Mouse (Mus musculus): ENCODE results near the gene Tmod1. TPM values are rescaled to one million over a fixed set of nuclear protein-coding genes. Genes with fewer than 3 reads are reported as not detected.

Tmod1 gene
- polyA plus RNA-seq, 1 experiment, result 1.2 TPM

DNA sequence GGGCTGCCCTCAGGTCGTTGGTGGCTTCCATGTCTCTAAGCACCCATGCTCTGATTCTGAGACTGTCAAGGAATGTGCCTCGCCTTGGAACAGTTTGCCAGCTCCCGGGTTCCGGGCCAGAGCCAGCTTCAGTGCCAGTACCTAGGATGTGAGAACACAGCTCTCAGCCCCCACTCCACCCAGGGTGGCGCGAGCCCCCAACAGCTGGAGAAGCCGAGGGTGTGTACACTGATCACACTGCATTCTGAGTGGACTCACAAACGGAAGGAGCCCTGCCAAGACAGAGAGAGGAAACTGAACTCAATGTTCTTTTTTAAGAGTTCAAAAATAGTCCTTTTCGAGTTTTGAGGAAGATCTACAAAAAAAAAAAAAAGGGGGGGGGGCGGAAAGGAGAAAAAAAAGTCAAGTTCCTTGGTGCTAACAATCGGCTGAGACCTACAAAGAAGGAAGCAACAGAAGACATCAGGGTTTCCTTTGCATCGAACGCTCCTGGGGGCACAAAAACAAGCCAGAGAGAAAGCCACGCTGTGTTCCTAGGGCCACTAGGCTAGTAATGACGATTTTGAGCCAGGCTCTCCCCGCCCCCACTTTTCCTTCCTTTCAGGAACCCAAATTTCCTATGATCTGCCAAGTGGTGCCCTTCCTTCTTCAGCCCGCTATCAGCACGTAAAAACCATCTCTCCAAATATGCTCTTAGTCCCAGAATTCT, 48.1 kb downstream of the Tmod1 start:
- TF ChIP-seq POLR2A (IDR thresholded peaks at IDR 0.05; ENCODE audit: borderline replicate concordance, low read depth, low read length) (no peak), CTCF (IDR thresholded peaks at IDR 0.05; ENCODE audit: low read depth, low read length) (no peak)
- Histone ChIP-seq H3K4me3 (ENCODE audit: insufficient read depth, low read length) (peak overlapping the region; percentile 38), H3K4me1 (ENCODE audit: control insufficient read depth, insufficient read depth, low read length) (peaks cover 32% of the 10 kb centered on the region), H3K27ac (ENCODE audit: insufficient read depth, low read depth, low read length) (peak overlapping the region; percentile 90)

DNA sequence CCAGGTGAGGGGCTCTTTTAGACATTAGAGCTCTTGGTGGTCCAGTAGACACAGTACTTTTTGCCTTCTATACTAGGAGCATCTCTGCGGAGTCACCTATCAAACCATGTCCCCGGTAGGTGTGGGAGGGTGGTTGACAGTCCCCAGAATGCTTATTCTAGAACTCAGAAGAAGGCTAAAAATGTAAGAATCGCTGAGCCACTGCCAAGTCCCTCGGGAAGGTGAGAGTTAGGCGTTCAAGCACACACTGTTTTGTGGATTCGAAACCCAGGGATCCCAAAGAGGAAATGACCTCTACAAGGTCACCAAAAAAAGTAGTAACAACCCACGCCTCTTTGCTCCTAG, 48.7 kb downstream of the Tmod1 start:
- Histone ChIP-seq H3K4me3 (ENCODE audit: insufficient read depth, low read length) (peak overlapping the region; percentile 38), H3K4me1 (ENCODE audit: control insufficient read depth, insufficient read depth, low read length) (peaks cover 32% of the 10 kb centered on the region), H3K27ac (ENCODE audit: insufficient read depth, low read depth, low read length) (peak overlapping the region; percentile 90)
- TF ChIP-seq CTCF (IDR thresholded peaks at IDR 0.05; ENCODE audit: low read depth, low read length), result no peak
- TF ChIP-seq POLR2A (IDR thresholded peaks at IDR 0.05; ENCODE audit: borderline replicate concordance, low read depth, low read length), result 0 out of 2 replicates have a peak, but pooled peaks have one; percentile 45

DNA sequence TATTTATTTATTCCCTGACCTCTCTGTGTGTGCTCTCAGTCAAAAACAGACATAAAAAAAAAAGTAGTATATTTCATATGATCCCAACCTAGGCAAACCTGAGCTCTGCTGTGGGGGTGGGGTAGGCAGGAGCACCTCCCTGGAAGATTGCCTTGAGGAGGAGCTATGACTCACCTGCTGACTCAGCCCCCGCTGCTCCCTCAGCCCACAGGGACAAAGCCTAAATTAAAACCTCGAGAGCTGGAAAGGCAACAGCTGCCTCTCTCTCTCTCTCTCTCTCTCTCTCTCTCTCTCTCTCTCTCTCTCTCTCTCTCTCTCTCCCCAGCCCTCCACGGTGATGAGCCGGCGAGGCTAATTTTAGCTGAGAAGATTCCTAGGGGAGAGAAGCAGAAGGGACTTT, 49.1 kb downstream of the Tmod1 start:
- TF ChIP-seq POLR2A (IDR thresholded peaks at IDR 0.05; ENCODE audit: borderline replicate concordance, low read depth, low read length) (no peak), CTCF (IDR thresholded peaks at IDR 0.05; ENCODE audit: low read depth, low read length) (no peak)
- Histone ChIP-seq H3K4me3 (ENCODE audit: insufficient read depth, low read length) (peak overlapping the region; percentile 38; the same call in 1 of the 2 replicates), H3K4me1 (ENCODE audit: control insufficient read depth, insufficient read depth, low read length) (peaks cover 36% of the 10 kb centered on the region), H3K27ac (ENCODE audit: insufficient read depth, low read depth, low read length) (peak overlapping the region; percentile 90)

DNA sequence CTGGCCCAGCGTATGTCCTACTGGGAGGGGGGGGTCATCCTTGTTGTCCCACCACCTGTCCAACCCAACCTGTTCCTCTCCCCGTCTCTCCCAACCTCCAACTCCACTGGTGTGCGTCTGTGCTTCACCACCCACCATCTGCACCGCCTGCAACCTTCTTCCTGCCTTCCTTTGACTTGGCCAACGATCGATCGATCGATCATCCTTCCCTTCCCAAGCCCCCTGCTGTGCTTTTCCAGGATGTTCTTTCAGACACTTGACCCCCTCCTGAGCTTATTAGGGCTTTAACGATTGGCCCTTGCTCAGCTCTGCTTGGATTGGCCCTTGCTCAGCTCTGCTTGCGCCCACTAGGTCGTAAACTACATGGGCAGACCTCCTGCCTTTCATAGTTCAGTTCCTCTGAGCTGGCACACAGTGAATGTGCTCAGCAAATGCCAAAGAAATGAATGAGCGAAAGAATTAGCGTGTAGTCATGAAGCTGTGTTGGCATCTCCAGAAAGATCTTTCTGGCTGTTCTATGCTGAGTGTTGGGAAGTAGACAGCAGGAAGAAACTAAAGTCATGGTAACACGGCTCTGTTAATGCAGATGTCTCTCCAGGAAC, 50.9 kb downstream of the Tmod1 start:
- Histone ChIP-seq H3K4me3 (ENCODE audit: insufficient read depth, low read length) (no peak overlapping the region), H3K27ac (ENCODE audit: insufficient read depth, low read depth, low read length) (no peak overlapping the region), H3K4me1 (ENCODE audit: control insufficient read depth, insufficient read depth, low read length) (peaks cover 37% of the 10 kb centered on the region)
- TF ChIP-seq POLR2A (IDR thresholded peaks at IDR 0.05; ENCODE audit: borderline replicate concordance, low read depth, low read length), result no peak

DNA sequence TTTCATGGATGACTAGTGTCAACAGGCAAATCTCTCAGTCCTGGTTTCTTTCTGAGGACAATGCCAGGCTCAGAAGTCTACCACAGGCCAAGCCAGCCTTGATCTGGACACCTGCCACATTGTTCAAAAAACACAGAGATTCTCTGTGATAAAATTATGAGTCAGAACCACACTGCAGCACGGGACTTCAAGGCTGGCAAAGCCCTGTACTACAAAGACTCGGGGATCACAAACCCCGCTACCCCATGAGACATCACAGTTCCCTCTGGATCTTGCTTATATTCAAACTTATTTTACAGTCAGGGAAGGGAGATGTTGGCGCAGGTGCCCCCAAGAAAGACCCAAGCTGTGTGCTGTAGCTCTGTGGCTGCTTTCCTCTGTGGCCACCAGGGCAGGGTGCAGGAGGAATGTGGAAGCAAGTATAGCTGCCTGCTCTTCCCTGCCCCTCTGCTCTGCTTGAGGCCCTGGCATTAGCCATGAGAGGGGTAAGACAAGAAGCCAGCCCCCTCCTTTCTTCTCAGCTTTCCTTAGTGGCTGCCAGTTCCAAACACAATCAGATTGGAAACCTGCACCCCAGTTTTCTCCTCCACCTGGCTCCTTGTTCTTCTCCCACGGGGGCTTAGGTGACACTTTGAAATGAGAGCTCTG, 53.8 kb downstream of the Tmod1 start:
- TF ChIP-seq POLR2A (IDR thresholded peaks at IDR 0.05; ENCODE audit: borderline replicate concordance, low read depth, low read length), result no peak
- TF ChIP-seq CTCF (IDR thresholded peaks at IDR 0.05; ENCODE audit: low read depth, low read length), result no peak
- H3K4me3 ChIP-seq (ENCODE audit: insufficient read depth, low read length), result no peak overlapping the region
- H3K4me1 ChIP-seq (ENCODE audit: control insufficient read depth, insufficient read depth, low read length), result peaks cover 30% of the 10 kb centered on the region
- H3K27ac ChIP-seq (ENCODE audit: insufficient read depth, low read depth, low read length), result no peak overlapping the region; the same call in 1 of the 2 replicates

DNA sequence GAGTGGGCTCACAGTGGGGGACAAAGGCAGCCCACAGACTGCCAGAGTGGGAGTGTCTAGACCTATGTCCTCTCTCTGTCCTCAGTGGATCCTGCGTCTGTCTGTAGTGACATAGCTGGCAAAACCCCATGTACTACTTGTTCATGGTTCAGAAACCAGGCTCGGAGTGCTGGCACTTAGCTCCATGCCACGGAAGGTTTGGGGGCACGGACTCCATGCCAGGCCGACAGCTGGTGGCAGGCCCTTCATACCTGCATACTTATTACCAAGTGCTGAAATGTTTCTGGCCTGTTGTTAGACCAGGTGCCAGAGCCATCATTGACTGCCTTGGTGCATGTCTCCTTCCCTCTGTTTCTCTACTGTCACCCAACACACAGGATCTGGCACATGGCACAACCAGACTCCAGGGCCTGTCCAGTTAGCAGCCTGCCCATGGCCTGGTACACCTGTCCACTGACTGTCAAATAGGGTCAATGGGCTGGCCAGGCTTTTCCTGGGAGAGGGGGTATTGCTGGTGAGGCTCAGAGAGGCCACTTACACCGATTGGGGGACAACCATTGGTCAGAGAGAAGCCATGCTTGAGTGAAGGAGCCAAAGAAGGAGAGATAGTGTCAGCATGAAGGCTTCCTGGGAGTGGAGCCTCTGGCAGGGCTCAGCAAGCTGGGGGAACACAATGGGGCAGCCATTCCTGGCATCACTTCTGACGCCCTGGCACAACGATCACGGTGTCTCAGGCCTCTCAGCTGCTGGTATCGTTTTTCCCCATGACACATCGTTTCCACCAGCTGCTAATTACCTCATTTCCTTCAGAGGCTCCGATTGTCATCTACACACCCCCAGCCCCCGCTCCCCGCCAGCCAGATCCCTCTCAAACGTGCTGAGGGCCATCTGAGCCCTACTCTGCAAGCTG, 56.4 kb downstream of the Tmod1 start:
- 0 out of 2 replicates have a peak overlapping the region, but pooled peaks have one; percentile 6 for H3K27ac ChIP-seq (ENCODE audit: insufficient read depth, low read depth, low read length)
- no peak overlapping the region for H3K4me3 ChIP-seq (ENCODE audit: insufficient read depth, low read length)
- TF ChIP-seq CTCF (IDR thresholded peaks at IDR 0.05; ENCODE audit: low read depth, low read length), result no peak
- no peak for TF ChIP-seq POLR2A (IDR thresholded peaks at IDR 0.05; ENCODE audit: borderline replicate concordance, low read depth, low read length)
- H3K4me1 ChIP-seq (ENCODE audit: control insufficient read depth, insufficient read depth, low read length), result peaks cover 30% of the 10 kb centered on the region

DNA sequence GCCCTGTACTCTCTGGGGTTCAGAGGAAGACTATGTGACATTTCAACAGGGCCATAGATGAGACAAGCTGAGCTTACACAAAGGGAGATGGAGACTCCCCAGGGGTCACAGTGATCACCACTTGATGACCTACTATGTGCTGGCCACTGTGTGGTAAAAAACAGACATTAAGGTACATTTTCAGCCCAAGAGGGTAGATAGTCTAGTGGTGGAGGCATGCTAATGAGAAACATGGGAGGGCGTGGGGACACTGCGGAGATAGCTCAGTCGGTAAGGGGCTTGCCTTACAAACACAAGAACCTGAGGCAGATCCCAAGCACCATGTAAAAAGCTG, 57.1 kb downstream of the Tmod1 start:
- Histone ChIP-seq H3K4me3 (ENCODE audit: insufficient read depth, low read length) (no peak overlapping the region), H3K27ac (ENCODE audit: insufficient read depth, low read depth, low read length) (no peak overlapping the region), H3K4me1 (ENCODE audit: control insufficient read depth, insufficient read depth, low read length) (peaks cover 34% of the 10 kb centered on the region)
- TF ChIP-seq POLR2A (IDR thresholded peaks at IDR 0.05; ENCODE audit: borderline replicate concordance, low read depth, low read length) (no peak), CTCF (IDR thresholded peaks at IDR 0.05; ENCODE audit: low read depth, low read length) (no peak)

DNA sequence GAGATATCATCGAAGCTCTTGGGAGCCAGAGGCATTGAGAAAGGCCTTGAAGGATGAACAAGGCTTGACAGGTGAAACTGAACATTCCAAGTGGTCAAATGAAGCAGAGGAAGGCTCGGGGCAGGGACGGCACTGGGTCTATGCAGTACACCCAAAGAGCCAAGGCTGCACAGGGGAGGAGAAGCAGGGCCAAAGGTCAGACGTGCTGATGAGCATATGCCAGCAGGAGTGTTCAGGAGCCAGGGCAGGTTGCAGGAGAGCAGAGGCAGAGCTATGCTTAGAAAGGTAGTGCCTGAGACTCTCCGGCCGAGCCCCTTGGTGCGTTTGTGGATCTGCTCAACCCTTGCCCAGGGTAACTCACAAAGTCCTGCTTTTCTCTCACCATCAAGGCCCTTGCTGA, 57.8 kb downstream of the Tmod1 start:
- no peak for TF ChIP-seq POLR2A (IDR thresholded peaks at IDR 0.05; ENCODE audit: borderline replicate concordance, low read depth, low read length)
- TF ChIP-seq CTCF (IDR thresholded peaks at IDR 0.05; ENCODE audit: low read depth, low read length), result no peak
- Histone ChIP-seq H3K4me3 (ENCODE audit: insufficient read depth, low read length) (no peak overlapping the region), H3K27ac (ENCODE audit: insufficient read depth, low read depth, low read length) (no peak overlapping the region), H3K4me1 (ENCODE audit: control insufficient read depth, insufficient read depth, low read length) (peaks cover 34% of the 10 kb centered on the region)

DNA sequence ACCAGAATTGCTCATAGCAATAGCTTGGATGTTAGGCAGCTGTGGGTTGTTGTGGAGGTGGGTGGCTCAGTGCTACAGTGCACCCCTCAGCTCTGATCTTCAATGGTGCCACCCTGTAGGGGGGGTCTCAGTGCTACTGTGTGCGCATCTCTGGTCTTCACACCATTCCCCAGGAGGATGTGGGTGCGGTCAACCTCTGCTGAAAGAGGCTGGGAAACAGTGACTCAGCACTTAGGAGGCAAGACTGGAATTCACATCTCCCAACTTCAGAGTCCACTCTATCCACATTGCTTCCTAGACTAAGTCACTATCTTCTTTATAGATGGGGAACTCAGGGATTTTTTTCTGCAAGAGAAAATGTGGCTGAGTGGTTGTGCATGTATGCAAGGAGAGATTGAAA, 58.9 kb downstream of the Tmod1 start:
- H3K4me1 ChIP-seq (ENCODE audit: control insufficient read depth, insufficient read depth, low read length), result peaks cover 33% of the 10 kb centered on the region

More for the DNA sequence above, 58.9 kb downstream of the Tmod1 start:
- Histone ChIP-seq H3K27ac (ENCODE audit: insufficient read depth, low read depth, low read length) (no peak overlapping the region), H3K4me3 (ENCODE audit: insufficient read depth, low read length) (no peak overlapping the region)
- no peak for TF ChIP-seq POLR2A (IDR thresholded peaks at IDR 0.05; ENCODE audit: borderline replicate concordance, low read depth, low read length)
- no peak for TF ChIP-seq CTCF (IDR thresholded peaks at IDR 0.05; ENCODE audit: low read depth, low read length)

Data from bone marrow macrophage, adult 2 months (primary cell).